Mouse (Mus musculus) neural tube, embryonic 11.5 days (tissue): ENCODE measurements around the gene B3gnt8. TPM values are rescaled to one million over a fixed set of nuclear protein-coding genes. Genes with fewer than 3 reads are reported as not detected.

Experiments
- ATAC-seq: fragments of 200-750 bp; cut with Nextera tagmentation; 2 replicates; pipeline ENCODE4 v1.8.0; 2017; ENCODE audit warnings: moderate number of reproducible peaks, mild to moderate bottlenecking, moderate TSS enrichment, moderate library complexity; ENCODE audit not compliant: insufficient read depth, low FRiP score, low TSS enrichment
- DNase-seq: peaks from one replicate; pipeline ENCODE4 v3.0.0-alpha.2; 2015; ENCODE audit warnings: low spot score
- H3K27ac ChIP-seq: fragments of 300-500 bp; sonication (generic); 2 replicates; pipeline ENCODE4 v1.5.1; 2014; ENCODE audit warnings: low read depth, mild to moderate bottlenecking, low read length
- H3K27me3 ChIP-seq: fragments of 300-500 bp; sonication (generic); 2 replicates; pipeline ENCODE4 v1.6.1; 2014; ENCODE audit warnings: mild to moderate bottlenecking, low read length, mixed read lengths; ENCODE audit not compliant: control insufficient read depth, insufficient read depth
- H3K36me3 ChIP-seq: fragments of 300-500 bp; sonication (generic); 2 replicates; pipeline ENCODE4 v1.6.1; 2014; ENCODE audit warnings: mild to moderate bottlenecking, low read length, moderate library complexity, mixed read lengths; ENCODE audit not compliant: control insufficient read depth, insufficient read depth
- H3K4me1 ChIP-seq: fragments of 300-500 bp; sonication (generic); 2 replicates; pipeline ENCODE4 v1.6.1; 2014; ENCODE audit warnings: low read length, mixed read lengths; ENCODE audit not compliant: control insufficient read depth, insufficient read depth
- H3K4me2 ChIP-seq: fragments of 300-500 bp; sonication (generic); 2 replicates; pipeline ENCODE4 v1.6.1; 2014; ENCODE audit warnings: low read depth, mild to moderate bottlenecking, moderate library complexity
- H3K4me3 ChIP-seq: fragments of 300-500 bp; sonication (generic); 2 replicates; pipeline ENCODE4 v1.5.1; 2014; ENCODE audit warnings: low read depth, low read length
- H3K9ac ChIP-seq: fragments of 300-500 bp; sonication (generic); 2 replicates; pipeline ENCODE4 v1.6.1; 2014; ENCODE audit warnings: mild to moderate bottlenecking, low read length
- H3K9me3 ChIP-seq: fragments of 300-500 bp; sonication (generic); 2 replicates; pipeline ENCODE4 v1.6.1; 2016; ENCODE audit warnings: low read length; ENCODE audit not compliant: control insufficient read depth
- WGBS: fragments of 180-500 bp; shearing (Covaris S2); extraction: QIAGEN DNeasy Blood & Tissue Kit; methylation state at CpG from one replicate; pipeline ENCODE4 v1.1.7; 2014; 5-methylcytosine and 5-hydroxymethylcytosine counted together
- polyA plus RNA-seq: library from polyadenylated mRNA; unstranded; fragments of >200 nt; fragmentation: Nextera tagmentation; extraction: Ambion mirVana; gene quantifications from 2 replicates; pipeline ENCODE4 v1.2.1, GENCODE M21; 2014

The B3gnt8 gene
- polyA plus RNA-seq, 1 experiment from 2014 or later: 0.88 TPM

GRCm38 (mm10) chr7:25645074-25645473, 18.6 kb downstream of the B3gnt8 start:
- 72% methylated on average over 14 of the region's 14 CpGs for WGBS
- Histone ChIP-seq H3K9ac (no peak overlapping the region), H3K9me3 (no peaks in the 10 kb centered on the region)

GRCm38 (mm10) chr7:25647574-25648123, 21.2 kb downstream of the B3gnt8 start:
- 51% methylated on average over 5 of the region's 5 CpGs for WGBS
- Histone ChIP-seq H3K9me3 (no peaks in the 10 kb centered on the region), H3K9ac (no peak overlapping the region), H3K27me3 (no peaks in the 10 kb centered on the region), H3K4me1 (no peaks in the 10 kb centered on the region), H3K4me2 (no peak overlapping the region), H3K36me3 (no peaks in the 10 kb centered on the region), H3K27ac (no peak overlapping the region), H3K4me3 (no peak overlapping the region)
- no peak for DNase-seq
- no peak for ATAC-seq

More at GRCm38 (mm10) chr7:25645074-25645473, 18.6 kb downstream of the B3gnt8 start:
- Histone ChIP-seq H3K27ac (no peak overlapping the region), H3K27me3 (no peaks in the 10 kb centered on the region), H3K4me3 (no peak overlapping the region), H3K36me3 (no peaks in the 10 kb centered on the region), H3K4me1 (no peaks in the 10 kb centered on the region), H3K4me2 (no peak overlapping the region)
- DNase-seq (no peak), ATAC-seq (no peak)

GRCm38 (mm10) chr7:25649839-25650238, 23.4 kb downstream of the B3gnt8 start:
- no peaks in the 10 kb centered on the region for H3K9me3 ChIP-seq
- no peak overlapping the region for H3K9ac ChIP-seq
- 80% methylated on average over 5 of the region's 5 CpGs for WGBS
- no peaks in the 10 kb centered on the region for H3K36me3 ChIP-seq
- H3K4me3 ChIP-seq: no peak overlapping the region
- DNase-seq (no peak), ATAC-seq (no peak)
- H3K4me1 ChIP-seq: no peaks in the 10 kb centered on the region
- H3K27me3 ChIP-seq: no peaks in the 10 kb centered on the region
- H3K4me2 ChIP-seq: no peak overlapping the region
- H3K27ac ChIP-seq: no peak overlapping the region

GRCm38 (mm10) chr7:25651281-25651680, 24.8 kb downstream of the B3gnt8 start:
- 89% methylated on average over 8 of the region's 8 CpGs for WGBS
- DNase-seq (no peak), ATAC-seq (no peak)
- H3K27me3 ChIP-seq: no peaks in the 10 kb centered on the region
- H3K4me3 ChIP-seq: no peak overlapping the region
- H3K9ac ChIP-seq: no peak overlapping the region
- H3K9me3 ChIP-seq: no peaks in the 10 kb centered on the region
- H3K27ac ChIP-seq: no peak overlapping the region
- no peaks in the 10 kb centered on the region for H3K4me1 ChIP-seq
- H3K36me3 ChIP-seq: no peaks in the 10 kb centered on the region
- H3K4me2 ChIP-seq: no peak overlapping the region

GRCm38 (mm10) chr7:25652244-25652759, 25.8 kb downstream of the B3gnt8 start:
- 92% methylated on average over 12 of the region's 12 CpGs for WGBS

GRCm38 (mm10) chr7:25655601-25656428, 29.4 kb downstream of the B3gnt8 start:
- Histone ChIP-seq H3K36me3 (no peaks in the 10 kb centered on the region), H3K4me2 (no peak overlapping the region), H3K27me3 (no peaks in the 10 kb centered on the region), H3K9me3 (no peaks in the 10 kb centered on the region), H3K4me3 (no peak overlapping the region), H3K27ac (no peak overlapping the region), H3K9ac (no peak overlapping the region), H3K4me1 (peaks cover 4% of the 10 kb centered on the region)
- DNase-seq (no peak), ATAC-seq (no peak)
- 79% methylated on average over 11 of the region's 11 CpGs for WGBS

More at GRCm38 (mm10) chr7:25652244-25652759, 25.8 kb downstream of the B3gnt8 start:
- ATAC-seq: no peak
- H3K4me2 ChIP-seq: no peak overlapping the region
- H3K27ac ChIP-seq: no peak overlapping the region
- H3K27me3 ChIP-seq: no peaks in the 10 kb centered on the region
- DNase-seq: no peak
- no peak overlapping the region for H3K9ac ChIP-seq
- H3K9me3 ChIP-seq: no peaks in the 10 kb centered on the region
- H3K4me1 ChIP-seq: no peaks in the 10 kb centered on the region
- no peak overlapping the region for H3K4me3 ChIP-seq
- no peaks in the 10 kb centered on the region for H3K36me3 ChIP-seq

- Histone ChIP-seq H3K36me3 (no peaks in the 10 kb centered on the region), H3K27ac (no peak overlapping the region), H3K4me2 (peak overlapping the region; percentile 65), H3K4me1 (peaks cover 4% of the 10 kb centered on the region), H3K9me3 (no peaks in the 10 kb centered on the region), H3K27me3 (no peaks in the 10 kb centered on the region), H3K9ac (peak overlapping the region; percentile 64), H3K4me3 (peak overlapping the region; percentile 70)
- DNase-seq (no peak), ATAC-seq (no peak)
- WGBS: 48% methylated on average over 10 of the region's 10 CpGs
These were observed 31.3 kb downstream of the B3gnt8 start for GRCm38 (mm10) chr7:25657785-25658184.

- Histone ChIP-seq H3K36me3 (no peaks in the 10 kb centered on the region), H3K4me2 (peak within 1 kb of the TSS; percentile 65), H3K27ac (peak within 1 kb of the TSS; percentile 27; the same call in 1 of the 2 replicates), H3K9ac (peak within 1 kb of the TSS; percentile 64), H3K9me3 (no peaks in the 10 kb centered on the region), H3K4me1 (peaks cover 4% of the 10 kb centered on the region), H3K27me3 (no peaks in the 10 kb centered on the region), H3K4me3 (peak within 1 kb of the TSS; percentile 70)
- DNase-seq (peak; percentile 99), ATAC-seq (peak; percentile 99)
- WGBS: under 1% methylated on average over 50 of the region's 50 CpGs
These were observed 32.4 kb downstream of the B3gnt8 start, which contains the start of the genes Bckdha and Exosc5 for GRCm38 (mm10) chr7:25658657-25659472. Gene Bckdha (minus strand): TSS chr7:25658981. Gene Exosc5 (plus strand): TSS chr7:25659164.
